Mouse (Mus musculus) natural killer cell, adult 2 months (primary cell): Measurements from ENCODE around the gene Exoc3.
A peak's percentile ranks its signal among the peaks of the same experiment; 100 is the strongest.

ENCODE experiments used
- DNase-seq, 2 experiments: peaks; one replicate each; pipeline ENCODE4 v3.0.0; 2022; ENCODE audit warnings: low spot score in 2 of 2

The Exoc3 gene

DNA sequence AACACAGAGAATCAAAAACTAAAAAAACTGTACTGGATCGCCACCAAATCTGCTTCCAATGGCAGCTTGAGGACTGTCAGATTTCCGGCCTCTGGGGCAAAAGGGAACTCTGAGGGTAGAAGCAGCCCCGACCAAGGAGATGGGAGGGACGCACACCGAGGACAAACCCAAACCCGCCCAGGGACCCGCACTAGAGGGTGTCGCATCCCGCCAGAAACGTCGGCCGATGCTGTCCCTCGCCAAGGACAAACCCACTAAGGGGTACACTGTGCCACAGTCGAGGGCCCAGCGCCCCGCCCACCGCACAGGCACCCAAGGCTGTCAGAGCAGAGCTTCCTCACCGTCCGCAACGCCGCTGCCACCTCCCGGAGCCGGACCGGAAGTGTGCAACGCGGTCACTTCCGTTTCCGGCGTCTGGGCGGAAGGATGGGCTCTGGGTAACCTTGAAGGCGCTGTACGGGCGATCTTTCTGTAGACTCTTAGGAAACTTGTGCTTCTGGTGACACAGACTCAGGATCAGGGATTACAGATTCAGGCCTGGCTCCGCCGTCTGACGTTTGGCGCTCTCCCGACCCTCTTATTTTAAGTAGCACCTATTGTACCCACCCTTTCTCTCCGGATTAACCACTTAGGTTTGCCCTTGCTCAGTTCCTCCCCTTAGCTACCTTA lies at the start of gene Exoc3:
Gene Exoc3 (minus strand): TSS at position 416 of the 669 bp plus-strand sequence.
- DNase-seq, result peak; percentile 86 to 89

DNA sequence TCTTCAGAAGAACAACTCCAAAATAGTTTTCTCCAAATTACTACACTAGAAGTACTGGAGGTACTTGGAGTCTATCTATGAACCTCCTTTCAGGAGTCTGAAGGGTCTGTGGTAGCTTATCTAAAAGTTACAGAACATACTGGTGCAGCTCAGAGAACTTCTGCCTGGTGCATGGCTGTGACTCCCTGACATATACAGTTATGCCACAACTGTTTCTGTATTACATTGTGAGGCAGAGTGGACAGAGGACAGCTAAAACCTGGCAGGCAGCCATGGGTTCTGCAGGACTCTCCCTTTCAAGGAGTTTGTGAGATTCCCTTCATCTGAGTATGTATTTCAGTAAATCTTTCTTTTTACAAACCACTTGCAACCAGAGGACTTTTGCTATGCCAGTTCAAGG lies 38.0 kb upstream of the Exoc3 start:
- DNase-seq, result no peak

DNA sequence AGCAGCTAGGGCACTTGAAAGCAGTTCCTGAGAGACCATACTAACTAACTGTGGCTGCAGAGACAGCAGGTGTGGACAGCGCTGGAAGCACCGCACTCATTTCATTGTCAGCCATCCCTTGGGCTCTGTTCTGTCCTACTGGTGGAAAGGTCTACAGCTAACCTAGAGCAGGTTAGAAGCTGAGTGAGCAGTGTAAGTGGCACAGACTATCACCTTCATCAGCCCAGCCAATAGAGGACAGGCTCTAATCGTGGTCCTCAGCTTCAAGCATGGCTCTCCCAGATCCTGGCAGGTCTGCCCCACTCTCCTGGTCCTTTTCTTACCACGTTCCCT lies 37.3 kb upstream of the Exoc3 start:
- no peak for DNase-seq

DNA sequence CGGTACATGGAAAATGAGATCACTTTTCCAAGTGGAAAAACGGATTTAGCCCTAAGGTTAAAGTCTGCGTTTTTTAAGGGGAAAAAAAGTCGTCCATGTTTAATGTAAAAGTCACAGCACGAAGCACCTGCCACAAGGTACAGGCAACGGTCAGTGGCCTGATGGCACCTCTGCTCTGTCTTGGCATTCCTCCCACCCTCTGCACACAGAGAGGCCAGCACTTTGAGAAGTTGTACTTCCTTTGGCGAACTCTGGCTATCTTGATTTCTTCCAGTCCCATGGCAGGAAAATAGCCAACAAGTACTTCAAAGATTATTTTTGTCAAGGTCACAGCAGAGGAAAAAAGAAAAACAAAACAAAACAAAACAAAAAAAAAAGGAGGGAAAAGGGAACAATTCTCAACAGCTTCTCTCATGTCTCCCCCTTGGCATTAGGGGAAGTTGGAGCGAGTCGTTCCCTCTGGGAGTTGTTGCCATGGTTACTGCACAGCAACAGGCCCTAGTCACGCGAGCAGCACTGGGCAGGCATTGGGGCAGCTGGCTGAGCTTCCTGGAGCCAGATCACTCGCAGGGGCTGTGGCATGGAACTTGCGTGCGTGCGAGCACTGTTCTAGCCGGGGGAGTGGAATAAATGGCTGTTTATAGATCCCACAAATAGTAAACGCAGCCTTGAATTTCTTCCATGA lies 36.8 kb upstream of the Exoc3 start:
- DNase-seq, result no peak

DNA sequence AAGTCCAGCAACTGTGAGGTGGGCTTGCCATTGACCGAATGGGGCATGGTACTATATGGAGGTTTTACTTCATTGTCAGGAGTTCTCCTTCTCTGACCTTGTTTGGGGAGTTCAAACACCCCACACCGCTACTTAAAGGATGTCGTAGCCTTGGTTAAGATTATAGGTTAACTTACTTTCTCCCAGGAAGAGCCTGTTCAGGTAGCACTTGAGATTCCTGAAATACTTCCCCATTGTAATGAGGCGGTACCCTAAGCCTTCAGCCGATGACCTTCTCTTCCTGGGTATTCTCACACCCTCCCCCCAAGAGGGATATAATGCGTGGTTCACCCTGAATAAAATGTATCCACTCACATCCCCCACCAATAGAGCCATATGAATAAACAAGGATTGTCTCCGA lies 29.0 kb upstream of the Exoc3 start:
- DNase-seq, result no peak

DNA sequence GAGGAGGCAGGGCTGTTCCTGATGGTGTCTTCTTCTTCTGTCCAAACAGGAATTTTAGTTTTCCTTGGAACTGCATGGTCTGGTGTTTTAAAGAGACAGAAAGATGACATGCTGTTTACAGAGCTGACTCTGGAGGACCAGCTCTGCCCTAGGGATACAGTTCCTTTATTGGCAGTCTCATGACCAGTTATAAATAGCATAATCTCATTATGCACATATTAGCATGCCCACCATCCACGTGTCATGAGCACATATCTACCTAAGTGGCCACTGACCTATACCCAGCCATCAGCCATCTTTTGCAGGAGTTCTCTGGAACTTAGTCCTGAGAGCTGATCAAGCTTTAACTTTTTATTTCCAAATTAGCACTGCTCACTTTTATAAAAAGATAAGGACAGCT lies 12.1 kb upstream of the Exoc3 start:
- DNase-seq, result no peak

DNA sequence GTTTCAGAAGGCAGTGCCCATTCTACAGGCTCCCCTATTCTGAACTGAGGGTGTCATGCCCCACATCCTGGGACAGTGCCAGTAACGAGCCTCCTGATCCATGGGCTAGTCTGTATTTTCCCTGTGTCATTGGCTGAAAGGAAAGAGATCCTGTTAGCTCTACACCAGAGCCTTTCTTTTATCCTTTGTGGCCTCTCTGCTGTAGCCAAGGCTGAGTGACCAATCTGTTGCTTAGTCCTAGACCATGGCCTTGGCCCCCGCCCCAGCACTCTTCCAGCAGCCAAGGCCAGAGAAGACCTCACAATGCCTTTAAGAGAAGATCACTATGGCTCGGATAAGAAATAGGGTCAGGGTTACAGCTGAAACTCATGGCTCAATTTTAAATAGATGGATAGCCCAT lies 9.9 kb upstream of the Exoc3 start:
- DNase-seq, result no peak

DNA sequence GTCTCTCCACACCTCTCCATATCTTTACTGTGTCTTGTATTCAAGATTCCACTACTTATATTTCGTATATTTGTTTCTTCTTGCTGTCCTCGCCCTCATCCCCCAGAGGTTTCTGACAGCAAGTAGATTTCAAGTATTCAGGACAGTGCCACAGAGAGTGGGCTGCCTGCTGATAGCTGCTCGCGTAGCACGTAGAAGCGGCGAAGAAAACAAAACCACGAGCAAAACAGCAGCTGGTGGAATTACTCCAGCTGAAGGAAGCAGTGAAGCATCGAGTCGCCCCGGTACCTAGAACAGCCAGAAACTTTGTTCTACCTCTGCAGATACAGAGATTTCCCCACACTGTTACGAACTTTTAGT lies 434 bp upstream of the Exoc3 start:
- no peak for DNase-seq

DNA sequence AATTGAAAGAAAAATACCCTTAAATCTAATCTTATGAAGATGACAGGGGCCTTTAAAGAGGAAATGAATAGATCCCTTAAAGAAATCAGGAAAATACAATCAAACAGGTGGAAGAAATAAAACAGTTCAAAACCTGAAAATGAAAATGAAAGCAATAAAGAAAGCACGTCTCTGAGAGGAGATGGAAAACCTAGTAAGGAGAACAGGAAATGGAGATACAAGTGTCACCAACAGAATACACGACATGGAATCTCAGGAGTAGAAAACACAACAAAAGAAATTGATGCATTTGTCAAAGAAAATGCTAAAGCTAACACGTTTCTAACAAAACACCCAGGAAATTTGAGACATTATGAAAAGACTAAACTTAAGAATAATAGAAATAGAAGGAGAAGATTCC lies 12.1 kb downstream of the Exoc3 start:
- DNase-seq, result no peak

DNA sequence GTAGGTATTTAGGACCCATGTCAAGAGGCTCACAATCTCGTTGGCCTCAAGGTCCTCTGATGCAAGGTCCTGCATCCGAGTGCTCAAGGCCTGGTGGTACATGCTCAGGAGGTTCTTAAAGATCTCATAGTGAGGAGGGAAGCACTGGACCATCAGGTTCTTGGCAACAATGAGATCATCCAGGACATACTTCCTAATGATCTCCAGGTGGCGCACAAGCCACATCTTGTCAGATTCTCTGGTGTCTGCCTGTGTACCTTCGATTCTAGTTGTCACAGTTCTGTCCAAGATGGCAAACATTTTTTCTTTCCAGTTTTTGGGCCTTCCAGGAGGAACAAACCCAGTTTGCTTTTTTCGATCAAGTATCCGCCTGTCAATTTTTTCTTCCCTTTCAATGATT lies 15.9 kb downstream of the Exoc3 start:
- peak in 1 of 2 experiments; percentile 5 for DNase-seq

DNA sequence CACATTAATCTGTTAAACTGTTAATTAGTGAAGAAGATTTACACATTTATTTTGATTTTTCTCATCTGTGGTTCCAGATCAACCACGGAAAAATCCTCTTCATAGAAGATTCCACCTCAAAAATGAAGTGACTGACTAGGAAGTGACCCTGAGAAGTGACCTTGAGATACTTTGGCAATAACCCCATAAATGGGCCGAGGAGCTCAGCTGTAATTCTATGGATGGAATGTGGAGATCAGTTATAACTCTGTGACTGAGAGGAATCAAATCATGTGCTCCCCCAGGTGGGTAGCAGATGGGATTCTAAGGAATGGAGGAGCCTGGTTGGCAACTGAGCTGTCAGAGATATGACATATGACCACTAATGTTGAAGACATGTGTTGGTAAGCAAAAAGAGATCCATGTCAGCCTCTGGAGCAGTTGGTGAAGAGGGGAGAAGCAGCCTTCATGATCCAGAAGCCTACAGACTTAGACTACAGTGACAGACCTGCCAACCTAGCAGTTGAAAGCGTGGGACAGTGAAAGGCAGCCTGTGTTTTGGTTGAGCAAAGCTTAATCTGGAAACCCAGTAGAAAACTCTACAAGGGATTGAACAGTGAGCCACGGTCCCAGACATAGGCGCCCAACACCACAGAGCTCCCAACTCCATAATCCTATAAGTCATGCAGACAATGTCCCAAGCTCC lies 25.4 kb downstream of the Exoc3 start:
- DNase-seq, result no peak

DNA sequence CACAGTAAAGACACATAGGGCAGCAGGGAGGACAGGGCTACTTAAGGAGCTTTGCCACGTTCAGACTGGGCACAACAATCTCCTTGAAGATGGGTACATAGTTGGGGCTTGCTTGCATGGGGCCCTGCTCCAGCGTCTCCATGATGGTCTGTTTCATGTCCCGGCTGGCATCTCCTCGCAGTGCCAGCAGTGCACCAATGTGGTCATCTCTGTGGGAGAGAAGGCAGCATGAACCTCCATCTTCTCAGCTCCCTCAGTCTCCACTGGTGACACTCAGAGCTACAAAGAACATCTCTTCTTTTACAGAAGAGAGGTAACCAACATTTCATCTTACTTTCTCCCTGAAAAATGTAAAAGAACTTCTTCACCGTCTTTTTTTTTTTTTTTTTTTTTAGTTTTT lies 36.5 kb downstream of the Exoc3 start:
- DNase-seq, result no peak

DNA sequence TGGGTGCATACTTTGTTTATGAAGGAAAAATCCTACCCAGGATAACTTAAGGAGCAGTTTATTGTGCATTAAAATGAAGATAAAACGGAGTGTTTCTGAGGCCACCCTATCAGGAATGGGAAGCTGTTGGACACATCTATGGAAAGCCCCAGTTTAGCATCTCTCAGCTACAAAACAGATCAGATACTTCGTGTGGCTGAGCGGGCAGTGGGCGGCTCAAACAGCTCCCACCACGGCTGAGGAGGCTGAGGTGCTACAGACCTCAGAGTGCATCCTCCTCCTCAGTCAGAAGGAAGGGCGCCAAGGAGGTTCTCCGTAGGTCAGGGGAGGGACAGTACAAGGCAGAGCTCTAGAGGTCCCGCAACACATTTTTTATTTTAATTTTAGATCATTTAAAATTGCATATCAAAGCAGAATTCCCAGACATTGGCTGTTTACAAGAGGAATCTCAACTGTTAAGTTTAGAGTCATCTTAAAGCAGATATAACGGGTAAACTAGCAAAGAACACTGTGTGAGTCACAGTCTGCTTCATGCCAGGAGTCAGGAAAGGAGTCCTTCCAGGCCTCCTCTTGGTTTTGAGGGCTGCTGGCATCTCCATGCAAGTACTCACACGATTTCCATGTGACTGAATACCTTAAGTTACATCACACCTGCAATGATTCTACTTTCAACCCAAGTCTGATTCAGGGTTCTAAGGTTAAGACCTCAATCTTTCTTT lies 38.9 kb downstream of the Exoc3 start:
- DNase-seq, result no peak

DNA sequence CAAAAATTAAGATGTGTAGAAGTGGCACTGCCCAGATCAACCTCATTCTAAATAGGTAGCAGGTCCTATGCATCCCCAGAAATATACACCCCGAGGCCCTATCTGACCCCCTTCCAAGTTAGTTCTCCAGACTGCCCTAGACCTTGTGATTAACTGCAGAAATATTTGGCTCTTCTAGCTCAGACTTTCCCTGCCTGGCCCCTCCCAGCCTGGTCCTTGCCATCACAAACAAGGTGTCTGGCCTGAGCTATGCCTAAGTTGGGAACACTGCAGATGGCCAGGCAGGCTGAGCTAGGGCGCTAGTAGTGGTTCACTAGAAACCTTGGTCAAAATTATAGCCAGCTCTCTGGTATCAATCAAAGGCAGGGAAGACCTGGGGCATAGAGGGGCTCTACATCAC lies 41.0 kb downstream of the Exoc3 start:
- no peak for DNase-seq

DNA sequence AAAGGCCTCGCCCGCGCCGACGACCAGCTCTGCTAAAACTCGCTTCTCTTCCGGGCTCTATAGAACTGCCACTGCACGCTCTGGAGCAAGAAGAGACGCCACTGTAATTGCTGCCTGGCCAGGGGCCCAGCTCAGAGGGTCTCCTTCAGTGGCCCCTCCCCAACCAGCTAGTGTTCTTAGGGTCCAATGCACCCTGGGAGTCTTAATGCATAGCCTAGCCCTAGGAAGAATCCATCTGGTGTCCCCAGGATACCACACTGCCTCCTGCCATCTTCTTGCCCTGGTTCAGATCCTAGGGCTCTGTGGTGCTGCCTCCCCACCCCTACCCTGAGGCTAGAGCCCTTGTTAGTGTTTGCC lies 41.5 kb downstream of the Exoc3 start:
- no peak for DNase-seq

DNA sequence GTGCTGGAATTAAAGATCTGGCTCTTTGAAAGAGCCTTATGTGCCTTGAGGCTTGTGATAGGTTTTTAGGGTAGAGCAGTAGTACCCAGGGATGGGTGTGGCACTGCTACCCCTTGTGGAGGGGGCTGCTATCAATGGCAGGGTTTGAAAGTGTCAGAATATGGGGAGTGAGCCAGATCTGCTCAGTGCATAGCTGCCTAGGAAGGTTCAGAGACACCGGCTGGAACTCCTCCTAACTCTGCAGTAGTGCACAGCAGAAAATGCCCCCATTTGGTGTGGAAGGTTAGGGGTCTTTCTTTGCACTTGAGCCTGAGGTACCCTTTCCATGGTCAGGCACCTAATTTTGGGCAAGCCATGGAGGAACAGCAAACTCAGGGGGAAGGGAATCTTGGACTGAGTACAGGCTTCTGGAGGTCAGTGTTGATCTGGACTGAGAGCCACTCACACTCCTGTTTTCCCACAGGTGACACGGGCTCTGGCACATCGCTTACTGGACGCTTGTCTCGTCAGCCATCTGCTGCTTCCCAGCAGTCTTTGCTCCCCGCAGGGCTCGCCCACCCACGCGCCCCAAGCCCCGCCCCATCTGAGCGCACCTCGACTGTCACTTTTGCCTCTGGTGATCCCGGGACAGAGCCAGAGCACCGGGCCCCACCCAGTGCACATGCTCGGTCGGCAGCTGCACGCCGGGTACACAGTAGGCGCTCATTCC lies 42.0 kb downstream of the Exoc3 start:
- DNase-seq, result peak in 1 of 2 experiments; percentile 17

DNA sequence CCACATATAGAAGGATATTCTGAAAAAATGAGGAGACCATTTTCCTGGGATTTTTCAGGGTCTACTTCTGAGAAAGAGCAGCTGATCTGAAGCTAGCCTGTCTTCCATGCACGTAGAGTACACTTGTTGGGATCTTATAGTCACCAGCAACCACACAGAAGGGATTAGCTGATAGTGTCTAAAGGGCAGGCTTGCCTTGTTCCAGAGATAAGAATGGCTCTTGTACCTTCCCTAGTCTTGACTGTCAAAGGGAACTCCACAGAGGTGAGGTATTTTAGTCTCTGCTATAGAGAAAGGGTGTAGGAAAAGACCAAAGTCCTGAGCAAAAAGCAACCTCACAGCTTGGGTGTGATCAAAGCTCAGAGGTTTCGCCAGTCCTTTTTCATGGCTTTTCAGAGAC lies 61.2 kb downstream of the Exoc3 start:
- no peak for DNase-seq

DNA sequence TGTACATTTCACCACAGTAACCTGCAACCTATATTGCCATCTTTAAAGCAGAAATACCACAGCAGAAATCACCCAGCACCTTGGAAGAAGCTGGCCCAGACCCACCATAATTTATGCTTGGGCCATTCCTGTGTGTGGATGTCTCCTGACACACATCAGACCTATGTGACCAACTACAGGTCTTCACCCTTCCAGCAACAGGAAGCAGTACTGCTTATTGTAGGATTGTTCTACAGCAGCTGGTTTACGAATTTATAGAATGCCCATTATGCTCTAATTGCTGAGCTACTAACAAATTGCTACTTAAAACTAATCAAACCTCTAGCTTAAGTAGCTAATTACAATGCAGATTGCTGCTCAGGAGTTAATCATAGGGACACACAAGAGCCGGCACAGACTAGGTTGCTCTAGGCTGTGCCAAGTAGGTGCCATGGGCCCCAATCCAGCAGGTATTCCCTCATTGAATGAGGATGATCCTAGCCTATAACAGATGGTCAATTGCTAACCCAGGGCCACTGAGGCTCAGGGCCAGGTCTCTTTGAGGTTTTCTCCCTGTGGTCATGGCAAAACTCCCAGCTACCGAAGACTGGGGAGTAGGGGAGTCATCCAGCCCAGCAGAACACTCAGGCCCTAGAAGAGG lies 62.4 kb downstream of the Exoc3 start:
- no peak for DNase-seq

DNA sequence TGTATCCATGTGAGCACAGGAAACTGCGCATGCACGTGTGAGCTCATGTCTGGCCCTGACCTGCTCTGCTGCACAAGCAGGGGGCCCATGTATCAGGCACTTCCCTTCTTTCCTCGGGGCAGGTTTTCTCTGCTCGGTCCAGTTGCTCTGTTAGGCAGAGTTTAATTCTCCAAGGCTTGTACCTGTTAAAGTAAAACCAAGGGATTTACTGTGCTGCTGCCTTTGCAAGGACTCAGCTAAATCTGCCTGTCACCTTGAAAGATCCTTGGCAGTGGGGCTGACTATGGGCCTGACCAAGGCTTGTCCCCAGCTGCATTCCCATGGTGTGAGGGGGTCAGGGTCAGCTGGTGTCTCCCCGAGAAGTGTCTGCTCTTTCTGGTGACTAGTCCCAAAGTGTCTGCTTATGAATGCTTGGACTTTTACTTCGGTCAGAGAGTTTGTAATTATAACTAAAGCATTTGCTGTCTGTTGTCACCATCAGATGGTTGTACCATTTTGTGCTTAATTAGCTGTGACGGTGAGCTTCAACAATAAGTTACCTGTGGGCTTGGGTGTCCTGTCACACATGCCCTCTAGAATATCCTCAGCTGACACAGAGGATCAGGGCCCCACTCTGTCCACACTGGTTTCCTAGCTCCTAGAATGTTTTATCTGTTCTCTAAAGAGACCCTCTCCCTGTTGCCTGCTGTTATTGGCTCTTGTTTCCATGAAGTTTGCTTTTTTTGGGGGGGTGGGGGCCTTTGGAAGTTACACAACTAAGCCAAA lies 64.2 kb downstream of the Exoc3 start:
- DNase-seq, result no peak

DNA sequence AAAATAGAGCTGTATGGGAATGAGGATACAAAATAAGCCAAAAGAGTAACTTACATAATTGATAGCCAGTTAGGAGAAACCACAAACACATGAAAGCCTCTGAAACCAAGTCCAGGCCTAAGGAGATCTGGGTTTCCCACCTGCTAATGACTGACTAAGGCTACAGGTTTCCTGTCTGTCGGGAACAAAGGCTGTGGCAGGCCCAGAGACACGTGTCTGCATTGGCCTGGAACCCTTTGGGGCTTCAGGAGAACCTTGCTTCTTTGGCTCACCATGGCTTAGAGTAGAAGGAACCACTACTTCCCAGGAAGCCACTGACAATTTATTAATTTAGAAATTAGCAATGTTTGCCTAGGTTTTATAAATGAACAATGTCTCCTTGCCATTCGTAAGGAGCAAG lies 65.2 kb downstream of the Exoc3 start:
- DNase-seq, result no peak

DNA sequence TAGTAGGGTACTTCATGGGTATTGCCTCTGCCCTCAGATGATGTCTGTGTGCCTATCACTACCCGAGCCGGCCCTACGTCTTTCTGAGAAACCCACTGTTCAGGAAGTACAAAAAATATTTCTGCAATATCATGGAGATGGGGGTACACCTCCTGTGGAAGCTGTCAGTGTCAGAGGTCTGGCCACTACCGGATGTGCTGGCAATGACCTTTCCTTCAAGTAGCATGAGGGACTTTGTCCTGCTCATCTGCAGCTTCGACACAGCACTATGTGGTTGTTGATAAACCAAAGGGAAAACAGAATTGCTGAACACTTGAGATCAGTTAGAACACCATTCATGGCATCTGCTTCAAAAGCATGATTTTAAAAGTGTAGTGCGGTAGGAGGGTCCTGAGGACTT lies 67.7 kb downstream of the Exoc3 start:
- no peak for DNase-seq
